9 mouse cellular contexts compared by ENCODE assay signal in genomic region chr4:114779758-114780546, GRCm38 (mm10). TPM values are rescaled to one million over a fixed set of nuclear protein-coding genes. Genes with fewer than 3 reads are reported as not detected.
DNase-seq lines count a peak whose midpoint lies in the region; ATAC-seq lines count a peak whose summit lies in the region.
"Had no signal": no experiment of that assay in that cellular context is flagged by ENCODE, and none has a peak within 500 bp of the region (broad histone marks: within the 10 kb centered on the region; RNA-seq: fewer than 3 reads in every experiment).

No protein-coding gene starts in this region.

- no peak overlapping the region for H3K4me3 ChIP-seq in embryonic facial prominence, embryonic 13.5 days
- H3K4me3 ChIP-seq in midbrain, embryonic 12.5 days, result no peak overlapping the region

- H3K27me3 ChIP-seq in embryonic facial prominence, embryonic 13.5 days, result peaks cover 43% of the 10 kb centered on the region
- peaks cover 4% of the 10 kb centered on the region; the same call in 1 of the 2 replicates for H3K27me3 ChIP-seq in midbrain, embryonic 12.5 days

- peak; percentile 10 for DNase-seq in brain, adult 2 months (ENCODE audit: low read depth, low spot score)
- DNase-seq in kidney, postnatal 10 days, result peak; percentile 73
- DNase-seq in left cerebral cortex, adult 8-10 months (ENCODE audit: low spot score in 2 of 2), result no peak
- no peak for DNase-seq in gastrocnemius, adult 18-20 months (ENCODE audit: low spot score)
- DNase-seq in layer of hippocampus, adult 9-11 months, result no peak
- no peak for DNase-seq in heart, postnatal 4 days

- H3K27ac ChIP-seq in embryonic facial prominence, embryonic 13.5 days, result peak overlapping the region; percentile 68
- no peak overlapping the region for H3K27ac ChIP-seq in midbrain, embryonic 12.5 days (replicated peaks)

- ATAC-seq in embryonic facial prominence, embryonic 13.5 days (ENCODE audit: insufficient number of reproducible peaks, insufficient read depth, low FRiP score, low TSS enrichment, low read depth), result no peak
- ATAC-seq in midbrain, embryonic 12.5 days (ENCODE audit: low FRiP score, low read depth), result peak; percentile 50; the same call in 1 of the 2 replicates

- no peaks in the 10 kb centered on the region for H3K36me3 ChIP-seq in embryonic facial prominence, embryonic 13.5 days
- H3K36me3 ChIP-seq in midbrain, embryonic 12.5 days, result no peaks in the 10 kb centered on the region

- H3K9ac ChIP-seq in embryonic facial prominence, embryonic 13.5 days, result 0 out of 2 replicates have a peak overlapping the region, but pooled peaks have one; percentile 6
- H3K9ac ChIP-seq in midbrain, embryonic 12.5 days (replicated peaks), result no peak overlapping the region

- 23% methylated on average over 17 of the region's 17 CpGs for WGBS in embryonic facial prominence, embryonic 13.5 days
- 62% methylated on average over 17 of the region's 17 CpGs for WGBS in midbrain, embryonic 12.5 days

- H3K4me1 ChIP-seq in embryonic facial prominence, embryonic 13.5 days, result peaks cover 73% of the 10 kb centered on the region
- H3K4me1 ChIP-seq in midbrain, embryonic 12.5 days, result peaks cover 19% of the 10 kb centered on the region; the same call in 1 of the 2 replicates

- peak overlapping the region; percentile 46 for H3K4me2 ChIP-seq in embryonic facial prominence, embryonic 13.5 days
- no peak overlapping the region for H3K4me2 ChIP-seq in midbrain, embryonic 12.5 days (replicated peaks)

- no peaks in the 10 kb centered on the region for H3K9me3 ChIP-seq in embryonic facial prominence, embryonic 13.5 days
- no peaks in the 10 kb centered on the region for H3K9me3 ChIP-seq in midbrain, embryonic 12.5 days

RNA-seq across cellular contexts. Expression of gene Gm12830, which starts 41.6 kb away (rescaled TPM):
- polyA plus RNA-seq in embryonic facial prominence, embryonic 13.5 days (2015; fragmentation: Nextera tagmentation; extraction: Ambion mirVana), result not detected in 2 replicates
- polyA plus RNA-seq in midbrain, embryonic 12.5 days (2016; fragmentation: Nextera tagmentation; extraction: Ambion mirVana), result not detected in 2 replicates
- not detected for total RNA-seq in left cerebral cortex, adult 8-10 months (2022)
- total RNA-seq in gastrocnemius, adult 18-20 months (2021), result not detected
- total RNA-seq in heart, postnatal 4 days (2021), result not detected
- total RNA-seq: gastrocnemius, postnatal 4 days had no signal

Comparison
In these comparisons a context has a peak if more than half of its experiments do, and no peak if none do; other contexts are left out.
1. DNase-seq: peak in brain, adult 2 months (single experiment) and kidney, postnatal 10 days (single experiment); none in left cerebral cortex, adult 8-10 months (0 of 2), gastrocnemius, adult 18-20 months (single experiment), layer of hippocampus, adult 9-11 months (single experiment) and heart, postnatal 4 days (single experiment).